Mouse (Mus musculus) adipocyte (in vitro differentiated cells): Measurements from ENCODE around the gene Elk4.

Experiments used
- DNase-seq: peaks from one replicate; pipeline ENCODE4 v3.0.0-alpha.2; 2016; ENCODE audit warnings: low spot score

The Elk4 gene

DNA sequence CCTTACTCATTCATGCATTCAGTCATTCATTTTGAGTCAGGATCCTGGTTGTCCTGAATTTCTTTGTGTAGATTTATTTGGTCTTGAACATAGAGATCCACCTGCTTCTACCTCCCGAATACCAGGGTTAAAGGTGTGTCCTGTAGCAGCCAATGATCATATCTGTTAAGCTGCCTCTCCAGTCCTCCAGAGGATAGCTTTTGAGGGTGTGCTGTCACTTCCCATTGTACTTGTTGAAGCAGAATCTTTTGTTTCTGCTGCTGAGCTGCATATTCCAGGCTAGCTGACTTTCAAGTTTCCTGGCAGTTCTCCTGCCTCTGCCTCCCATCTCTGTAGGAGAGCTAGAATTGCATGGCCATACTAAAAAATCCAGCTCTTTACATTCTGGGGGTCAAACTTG lies 9.3 kb downstream of the Elk4 start:
- DNase-seq = no peak

DNA sequence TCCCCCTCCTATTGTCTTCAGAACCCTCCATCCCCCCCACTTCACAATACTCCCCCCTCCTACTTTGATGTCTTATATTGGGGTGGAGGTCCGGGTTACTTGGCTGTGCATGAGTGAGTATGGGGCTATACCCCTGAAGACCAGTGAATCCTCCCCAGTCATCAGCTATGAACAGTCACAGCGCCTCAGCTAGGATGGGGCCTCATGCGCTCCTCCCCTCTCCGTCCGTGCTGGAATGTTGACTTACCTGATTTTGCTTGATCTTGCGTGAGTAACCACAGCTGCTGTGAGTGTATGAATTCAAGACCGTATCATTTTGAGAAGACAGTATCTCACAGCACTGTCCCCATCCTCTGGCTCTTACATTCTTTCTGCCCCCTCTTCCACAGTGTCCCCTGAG lies 12.5 kb downstream of the Elk4 start:
- no peak for DNase-seq

DNA sequence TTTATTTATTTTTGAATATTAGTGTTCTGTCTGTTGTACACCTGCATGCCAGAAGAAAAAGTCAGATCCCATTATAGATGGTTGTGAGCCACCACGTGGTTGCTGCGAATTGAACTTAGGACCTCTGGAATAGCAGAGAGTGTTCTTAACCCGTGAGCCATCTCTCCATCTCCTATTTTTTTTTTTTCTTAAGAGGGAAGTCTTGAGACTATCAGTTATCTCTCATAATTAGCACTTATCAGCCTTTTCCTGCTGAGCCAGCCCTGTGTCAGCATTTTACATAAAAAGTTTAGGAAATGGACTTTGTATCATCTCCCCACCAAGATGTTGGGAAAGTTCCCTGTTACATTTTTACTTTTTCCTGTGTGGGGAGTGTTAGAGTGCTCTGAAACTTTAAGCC lies 14.7 kb downstream of the Elk4 start:
- no peak for DNase-seq

DNA sequence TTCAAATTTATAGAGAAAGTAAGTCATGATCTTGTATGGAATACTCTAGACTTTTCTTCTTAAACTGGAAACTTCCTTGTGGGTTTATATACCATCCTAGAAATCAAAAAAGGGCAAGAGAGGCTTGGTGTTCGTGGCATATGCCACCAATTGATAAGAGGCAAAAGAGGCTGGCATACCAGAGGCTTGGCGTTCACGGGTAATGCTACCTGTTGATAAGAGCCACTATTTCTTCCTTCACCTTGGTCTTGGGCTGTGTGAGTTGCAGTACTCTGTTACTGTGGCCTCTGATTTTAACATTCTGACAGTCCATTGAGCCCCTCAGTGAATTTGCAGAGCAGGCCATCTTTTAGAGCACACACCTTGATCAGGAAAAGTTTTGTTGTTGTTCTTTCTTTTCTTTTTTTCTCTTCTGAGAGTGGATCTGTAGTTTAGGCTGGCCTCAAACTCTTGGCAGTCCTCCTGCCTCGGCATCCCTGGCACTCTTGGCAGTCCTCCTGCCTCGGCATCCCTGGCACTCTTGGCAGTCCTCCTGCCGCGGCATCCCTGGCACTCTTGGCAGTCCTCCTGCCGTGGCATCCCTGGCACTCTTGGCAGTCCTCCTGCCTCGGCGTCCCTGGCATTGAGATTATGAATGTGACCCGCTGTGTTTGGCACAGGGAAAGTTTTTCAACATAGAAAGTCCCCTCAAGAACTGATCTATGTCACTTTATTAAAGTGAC lies 19.7 kb downstream of the Elk4 start:
- DNase-seq = no peak

DNA sequence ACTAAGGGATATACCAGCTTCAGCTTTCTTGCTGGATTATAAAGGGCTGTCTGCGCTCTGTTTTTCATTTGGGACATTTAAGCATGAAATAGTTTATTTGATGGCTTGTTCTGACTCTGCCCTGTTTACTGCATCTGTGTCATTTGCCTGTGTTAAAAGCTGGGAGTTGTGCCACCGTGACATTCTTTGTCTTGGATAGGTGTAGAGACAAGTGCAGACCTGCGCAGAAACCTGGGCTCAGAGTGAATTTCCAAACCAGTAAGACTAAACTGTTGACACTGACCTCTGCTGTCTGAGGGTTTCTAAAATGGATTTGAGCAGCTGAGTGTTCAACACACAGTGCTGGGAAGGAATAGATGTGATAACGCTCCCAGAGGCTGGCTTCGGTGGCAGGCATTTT lies 20.6 kb downstream of the Elk4 start:
- DNase-seq = no peak

DNA sequence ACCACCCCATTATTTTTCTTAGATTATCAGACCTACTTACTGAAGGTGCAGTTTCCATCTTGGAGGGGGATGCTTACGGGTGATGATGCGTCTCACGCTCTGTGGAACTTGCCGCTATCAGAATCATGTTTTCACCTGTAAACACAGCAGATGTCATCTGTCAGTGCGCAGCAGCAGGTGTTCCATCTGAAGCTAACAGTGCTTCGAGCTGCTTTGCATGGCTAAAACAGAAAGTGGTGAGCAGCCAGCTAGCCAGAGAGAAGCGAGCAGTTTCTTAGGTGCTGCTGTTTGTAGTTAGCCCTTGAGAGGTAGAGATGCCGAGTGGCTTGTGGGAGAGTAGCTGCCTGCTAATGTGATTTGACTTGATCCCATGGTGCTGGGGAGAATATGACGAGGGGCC lies 21.0 kb downstream of the Elk4 start:
- no peak for DNase-seq

DNA sequence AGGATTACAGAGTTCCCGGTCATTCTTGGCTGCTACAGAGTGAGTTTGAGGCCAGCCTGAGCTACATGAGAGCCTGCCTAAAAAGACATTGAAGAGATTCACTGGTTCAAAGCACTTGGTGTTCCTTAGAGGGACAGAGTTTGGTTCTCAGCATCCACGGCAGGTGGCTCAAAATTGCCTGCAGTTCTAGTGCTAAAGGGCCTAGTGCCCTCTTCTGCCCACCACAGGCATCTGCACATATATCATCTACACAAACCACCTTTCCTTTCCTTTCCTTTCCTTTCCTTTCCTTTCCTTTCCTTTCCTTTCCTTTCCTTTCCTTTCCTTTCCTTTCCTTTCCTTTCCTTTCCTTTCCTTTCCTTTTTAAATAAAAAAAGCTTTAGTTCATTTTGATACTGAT lies 23.2 kb downstream of the Elk4 start:
- DNase-seq = no peak

DNA sequence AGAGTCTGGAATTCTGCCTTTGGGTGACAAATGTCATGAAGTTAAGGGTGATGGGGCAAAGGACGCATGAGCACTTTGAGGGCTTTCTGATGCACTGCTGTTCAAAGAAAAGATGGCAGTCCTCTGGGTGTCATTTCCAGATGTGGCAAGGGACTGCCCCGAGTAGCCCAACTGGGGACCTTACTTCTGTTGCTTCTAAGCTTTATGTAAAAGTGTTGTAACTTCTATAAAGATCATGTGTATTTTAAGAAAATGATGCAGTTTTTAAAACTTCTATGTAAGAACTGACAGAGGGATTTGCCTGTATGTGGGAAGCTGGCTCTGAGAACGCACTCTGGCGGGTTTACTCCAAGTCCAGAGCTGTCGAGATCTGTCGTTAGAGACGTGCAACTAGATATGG lies 24.8 kb downstream of the Elk4 start:
- DNase-seq = peak; percentile 26

DNA sequence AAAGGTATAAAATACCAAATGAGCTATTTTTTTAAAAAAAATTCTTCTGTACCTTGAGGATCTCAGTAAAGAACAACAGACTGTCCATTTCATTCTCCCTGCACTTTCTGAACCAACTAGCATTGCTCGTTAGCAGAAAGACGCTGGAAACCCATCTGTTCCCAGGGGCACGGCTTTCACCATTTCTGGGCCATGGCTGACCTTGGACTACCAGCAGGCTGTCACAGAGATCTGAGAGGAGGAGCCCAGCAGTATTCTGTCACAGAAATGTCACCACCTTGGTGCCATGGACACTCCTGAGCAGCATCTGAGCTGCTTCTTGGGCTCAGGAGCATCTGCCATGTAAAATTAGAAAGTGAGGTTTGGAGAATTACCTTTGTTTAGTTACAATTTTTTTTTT lies 30.3 kb downstream of the Elk4 start:
- no peak for DNase-seq

DNA sequence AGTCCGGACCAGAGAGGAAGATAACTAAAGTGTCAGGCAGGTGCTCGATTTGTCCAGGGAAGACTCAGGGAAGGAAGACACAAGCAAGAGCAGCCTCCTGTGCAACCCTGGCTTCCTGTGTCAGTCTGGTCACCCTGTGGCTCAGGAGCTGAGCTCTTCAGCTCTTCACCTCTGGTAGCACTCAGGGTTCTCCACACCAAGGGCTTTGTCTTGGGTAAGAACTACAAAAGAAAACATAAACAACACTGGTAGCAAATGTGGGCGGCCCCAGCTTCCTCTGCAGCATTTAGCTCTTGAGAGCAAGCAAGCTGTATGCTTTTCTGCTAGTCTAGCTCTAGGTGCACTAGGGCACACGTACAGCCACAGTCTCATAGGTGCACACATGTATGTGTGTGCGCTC lies 31.3 kb downstream of the Elk4 start:
- DNase-seq = peak; percentile 16

DNA sequence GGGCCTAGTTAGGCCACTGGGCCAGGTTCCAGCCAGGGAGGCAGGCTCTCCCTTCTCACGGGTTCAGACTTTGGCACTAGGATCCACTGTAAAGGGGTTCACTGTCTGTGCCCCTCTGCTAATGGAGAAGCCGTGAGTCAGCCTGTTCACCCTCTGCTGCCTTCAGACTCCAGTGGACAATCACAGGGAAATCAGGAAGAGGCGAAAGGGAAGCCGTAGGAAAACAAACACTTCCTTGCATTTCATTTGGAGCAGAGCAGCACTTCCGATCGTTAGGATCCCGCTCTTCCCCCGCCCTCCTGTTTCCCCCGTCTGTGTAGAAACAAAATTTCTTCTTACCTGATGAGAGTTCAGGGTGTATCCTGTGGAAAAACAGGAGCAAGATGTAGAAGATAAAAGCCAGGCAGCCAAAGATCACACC lies 32.8 kb downstream of the Elk4 start:
- DNase-seq = peak; percentile 48

DNA sequence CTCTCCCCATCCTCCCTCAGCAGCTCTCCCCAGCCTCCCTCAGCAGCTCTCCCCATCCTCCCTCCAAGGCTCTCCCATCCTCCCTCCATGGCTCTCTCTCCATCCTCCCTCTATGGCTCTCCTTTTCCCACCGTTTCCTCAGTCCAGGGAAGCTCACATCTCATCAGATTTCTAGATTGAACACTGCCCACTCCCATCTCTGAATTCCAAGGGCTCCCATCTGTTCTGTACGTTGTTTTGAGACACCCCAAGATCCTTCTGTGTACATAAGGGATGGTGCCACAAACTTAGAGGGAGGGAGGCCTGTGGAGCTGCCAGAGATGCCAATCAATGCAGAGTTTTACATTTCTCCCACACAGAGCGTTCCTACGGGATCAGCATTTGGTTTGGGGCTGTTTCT lies 36.4 kb downstream of the Elk4 start:
- no peak for DNase-seq

DNA sequence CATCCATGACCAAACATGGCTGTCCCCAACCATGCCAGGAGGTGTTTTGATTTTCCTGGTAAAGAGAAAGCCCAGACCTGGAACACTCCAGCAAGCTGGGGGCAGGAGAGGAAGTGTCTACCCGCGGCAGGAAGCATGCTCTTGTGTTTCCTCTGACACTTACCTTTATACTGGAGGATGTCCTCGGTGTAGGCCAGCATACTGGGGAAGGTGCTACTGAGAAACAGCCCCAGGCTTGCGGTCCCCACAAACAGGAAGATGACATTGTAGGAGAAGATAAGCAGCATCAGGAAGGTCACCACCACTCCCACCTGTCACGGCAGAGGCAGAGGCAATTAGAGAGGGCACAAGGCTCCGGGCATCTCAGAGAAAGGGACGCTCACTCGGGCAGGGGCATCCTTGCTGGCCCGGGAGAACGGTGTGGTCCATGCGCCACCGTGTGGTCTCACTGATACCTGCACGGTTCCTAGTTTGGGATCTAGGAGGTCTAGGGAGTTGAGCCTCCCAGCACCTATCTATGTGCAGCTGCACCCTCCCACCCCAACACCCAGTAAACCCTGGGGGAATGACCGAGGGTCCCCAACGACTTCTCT lies 38.8 kb downstream of the Elk4 start:
- DNase-seq = peak; percentile 64

DNA sequence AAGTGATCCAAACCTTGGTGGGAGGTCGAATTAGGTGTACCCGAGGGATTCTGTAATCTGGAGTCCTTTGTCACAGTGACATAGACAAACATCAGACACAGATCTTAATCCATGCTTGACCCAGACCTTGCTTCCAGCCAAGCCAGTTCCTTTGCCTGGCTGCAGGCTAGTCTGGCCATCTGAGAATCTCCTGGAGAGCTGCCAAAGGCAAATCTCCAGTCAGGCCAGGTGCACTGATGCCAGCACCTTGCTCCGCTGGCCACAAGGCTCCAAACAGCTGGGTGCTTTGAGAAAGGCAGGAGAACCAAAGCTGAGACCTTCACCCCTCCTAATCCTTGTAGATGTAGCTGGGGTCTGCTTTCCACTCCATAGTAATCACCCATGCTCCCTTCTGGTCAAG lies 44.3 kb downstream of the Elk4 start:
- DNase-seq = no peak

DNA sequence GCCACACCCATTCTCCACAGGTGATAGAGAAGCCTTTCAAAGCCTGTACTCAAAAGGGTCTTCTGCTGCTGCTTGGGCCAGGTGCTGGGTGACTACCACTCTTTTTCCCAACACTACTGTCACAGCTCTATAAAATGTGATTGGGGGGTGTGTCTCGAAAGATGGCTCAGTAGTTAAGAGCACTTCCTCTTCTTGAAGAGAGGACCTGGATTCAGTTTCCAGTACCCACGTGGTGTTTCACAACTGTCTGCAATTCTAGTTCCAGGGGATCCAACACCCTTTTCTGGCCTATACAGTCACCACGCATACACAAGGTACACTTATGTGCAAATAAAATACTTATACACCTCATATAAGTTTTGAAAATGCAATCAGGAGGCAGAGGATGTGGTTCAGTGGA lies 47.0 kb downstream of the Elk4 start:
- no peak for DNase-seq

DNA sequence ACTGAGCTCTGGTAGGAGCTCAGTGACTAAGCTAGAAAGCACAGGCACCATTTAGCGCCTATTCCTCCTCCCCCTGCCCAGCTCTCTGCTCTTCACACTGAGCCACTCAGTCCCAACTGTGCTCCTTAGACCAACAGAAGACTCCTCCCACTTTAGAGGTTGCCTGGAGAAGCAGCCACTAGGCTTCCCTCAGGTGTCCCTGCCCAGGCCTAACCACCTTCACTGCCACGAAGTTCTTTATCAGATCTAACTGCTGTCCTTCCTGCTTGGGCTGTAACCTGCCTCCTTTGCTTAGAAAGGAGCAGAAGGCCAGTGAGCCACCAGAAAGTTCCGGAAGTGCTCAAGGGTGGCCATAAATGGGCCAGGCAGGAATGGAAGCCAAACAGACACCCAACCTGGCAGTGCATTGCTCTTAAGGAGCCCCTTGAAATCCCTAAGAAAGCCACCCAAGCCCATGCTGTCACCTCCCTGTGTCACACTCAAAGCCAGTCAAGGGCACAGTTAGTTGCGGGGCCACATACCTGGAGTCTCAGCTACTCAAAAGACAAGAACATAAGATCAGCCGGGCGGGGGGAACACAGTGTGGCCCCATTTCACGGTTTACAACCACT lies 47.8 kb downstream of the Elk4 start:
- DNase-seq = no peak

DNA sequence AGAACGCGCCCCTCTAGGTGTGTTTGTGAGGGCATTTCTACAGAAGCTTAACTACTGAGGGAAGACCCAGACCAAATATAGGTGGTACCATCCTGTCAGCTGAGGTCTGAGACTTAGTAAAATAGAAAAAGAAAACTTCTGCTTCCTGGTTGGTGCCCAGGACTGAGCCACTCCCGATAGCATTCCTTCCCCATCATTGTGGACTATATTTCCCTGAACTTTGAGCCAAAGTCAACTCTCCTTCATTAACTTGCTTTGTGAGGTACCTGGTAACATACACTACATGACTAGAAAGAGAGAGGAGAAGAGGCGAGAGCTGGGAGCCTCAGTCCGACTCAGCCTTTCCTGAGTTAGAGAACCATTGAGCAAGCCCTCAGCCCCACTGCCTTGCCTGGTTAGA lies 51.2 kb downstream of the Elk4 start:
- DNase-seq = no peak

DNA sequence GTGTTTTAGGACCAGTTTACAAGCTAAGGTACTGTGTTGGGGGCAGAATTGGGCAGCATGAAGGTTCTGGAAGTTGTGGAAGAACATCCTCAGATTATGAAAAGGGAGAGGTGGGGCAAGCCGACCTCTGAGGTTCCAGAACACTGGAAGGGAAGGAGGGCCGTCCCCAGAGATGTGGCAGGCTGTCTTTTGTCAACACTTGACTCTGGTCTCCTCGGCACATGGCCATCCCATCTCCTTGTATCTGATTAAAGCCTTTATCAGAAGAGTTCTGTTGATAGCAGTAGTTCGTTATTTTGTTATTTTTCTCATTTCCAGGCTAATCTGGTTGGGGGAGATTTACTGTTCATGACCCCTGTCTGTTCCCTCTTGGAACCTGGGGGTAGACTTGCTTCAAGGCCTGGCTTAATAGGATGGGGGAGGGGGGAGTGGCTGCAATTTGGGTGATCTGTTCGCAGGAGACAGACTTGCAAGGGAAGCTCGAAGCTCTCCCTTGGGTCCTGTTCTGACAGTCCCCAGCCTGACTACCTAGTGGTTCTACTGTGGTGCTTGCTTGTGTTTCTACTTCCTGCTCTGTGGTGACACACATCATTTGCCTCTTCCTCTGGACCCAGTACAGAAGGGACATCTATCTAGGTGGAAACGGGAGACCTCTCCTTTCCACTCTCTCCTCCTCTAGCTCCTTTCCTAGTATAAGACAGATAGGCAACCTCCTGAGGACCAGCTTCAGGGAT lies 52.8 kb downstream of the Elk4 start:
- no peak for DNase-seq

DNA sequence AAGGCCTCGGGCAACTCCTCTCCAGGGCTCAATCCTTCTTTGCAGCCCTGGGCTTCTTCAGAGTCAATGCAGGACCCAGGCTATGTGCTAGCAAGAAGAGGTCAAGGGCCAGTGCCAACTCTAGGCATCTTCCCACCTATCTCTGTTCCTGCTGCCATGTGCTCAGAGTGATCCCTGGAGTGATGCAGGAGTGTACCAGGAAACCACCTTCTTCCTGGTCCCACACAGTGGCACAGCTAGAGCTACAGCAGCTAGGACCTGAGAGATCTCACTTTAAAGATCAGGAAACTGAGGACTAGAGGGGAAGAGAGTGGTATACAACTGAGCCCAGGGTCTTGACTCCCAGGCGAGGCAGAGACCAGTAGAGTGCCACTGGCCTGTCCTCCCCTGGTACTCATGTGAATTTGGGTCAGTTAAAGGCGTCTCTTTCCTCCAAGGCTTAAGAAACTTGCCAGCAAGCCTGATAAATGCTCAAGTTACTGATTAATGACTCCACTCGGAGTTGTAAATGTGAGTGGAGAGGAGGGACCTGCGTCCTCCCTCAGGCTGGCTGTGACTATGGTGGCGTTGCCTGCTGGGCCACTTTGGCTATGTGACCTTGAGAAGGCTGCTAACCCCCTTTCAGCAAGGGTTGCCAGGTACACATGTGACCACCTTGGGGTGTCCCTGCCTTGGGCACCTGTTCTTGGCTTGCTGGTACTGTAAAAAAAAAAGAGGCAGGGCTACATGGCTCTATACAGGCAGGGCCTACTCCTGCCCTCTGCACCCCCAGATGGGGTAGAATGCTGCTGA lies 54.5 kb downstream of the Elk4 start:
- DNase-seq = no peak

DNA sequence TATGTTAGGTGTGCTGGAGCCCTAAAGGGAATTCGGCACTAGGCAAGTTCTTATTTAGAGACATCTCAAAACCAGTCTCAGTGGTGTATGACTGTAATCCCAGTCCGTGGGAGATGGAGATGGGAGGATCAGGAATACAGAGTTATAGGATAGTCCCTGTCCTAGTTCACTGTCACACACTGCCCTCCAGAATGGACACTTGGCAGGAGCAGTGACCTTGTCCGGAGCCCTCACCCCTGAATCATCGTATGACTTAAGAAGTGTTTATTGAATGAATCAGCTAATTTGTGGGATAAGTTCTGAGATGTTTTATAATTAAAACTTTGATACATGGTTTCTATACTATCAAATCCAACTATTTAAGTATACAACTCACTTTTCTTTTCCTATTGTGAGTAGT lies 55.7 kb downstream of the Elk4 start:
- DNase-seq = no peak

DNA sequence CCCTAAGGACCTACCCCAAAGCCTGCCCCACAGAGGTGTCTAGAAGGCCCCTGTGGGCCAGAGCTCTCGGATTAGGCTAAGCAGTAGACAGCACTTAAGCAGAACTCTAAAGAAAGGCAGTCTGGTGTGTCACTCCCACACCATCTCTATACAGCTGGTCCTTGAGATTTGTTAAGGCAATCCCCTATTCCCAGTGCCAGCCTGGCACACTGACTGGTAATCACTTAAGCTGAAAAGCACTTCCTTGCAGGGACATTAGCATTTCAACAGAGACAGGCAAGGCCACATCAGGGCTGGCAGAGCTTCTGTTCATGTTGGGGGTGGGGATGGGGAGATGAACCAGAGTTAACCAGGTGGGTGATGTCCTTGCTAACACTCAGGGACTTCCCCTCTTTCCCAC lies 57.6 kb downstream of the Elk4 start:
- no peak for DNase-seq

DNA sequence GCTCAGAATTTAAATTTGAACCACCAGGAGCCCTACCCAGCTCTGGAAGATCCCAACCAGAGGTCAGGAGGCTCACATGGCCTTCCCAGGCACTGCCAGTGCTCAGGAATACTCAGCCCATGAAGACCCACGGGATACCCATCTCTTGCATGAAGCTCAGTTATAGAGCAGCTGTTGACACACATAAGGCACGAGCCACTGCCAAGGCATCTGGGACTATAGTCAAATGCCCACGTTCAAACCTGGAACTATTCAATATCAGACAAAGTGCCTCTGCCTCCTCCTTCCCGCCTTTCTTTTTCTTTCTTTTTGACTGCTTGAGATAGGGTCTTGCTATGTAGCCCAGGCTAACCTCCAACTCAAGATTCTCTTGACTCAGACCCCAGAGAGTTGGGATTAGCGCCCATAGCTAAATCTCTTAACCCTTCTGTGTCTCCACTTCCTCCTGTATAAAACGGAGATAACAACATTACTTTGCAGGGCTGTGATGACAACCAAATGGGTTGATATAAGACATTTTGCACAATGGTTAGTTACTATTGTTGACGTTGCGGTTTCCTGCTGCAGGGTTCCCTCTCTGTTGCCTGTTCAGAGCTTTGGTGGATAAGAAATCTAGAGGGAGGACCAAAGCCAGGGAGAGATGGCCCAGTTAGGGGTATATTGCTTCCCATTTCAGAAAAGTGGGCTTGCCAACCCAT lies 58.2 kb downstream of the Elk4 start:
- DNase-seq = no peak
